Mouse (Mus musculus): ENCODE results near the gene Col26a1.
A peak's percentile ranks its signal among the peaks of the same experiment; 100 is the strongest.
"Not testable (repeated sequence)": the region's sequence is repeated elsewhere in the genome, so short reads cannot be mapped to it uniquely, and the experiment has no call there.

The Col26a1 gene

GRCm38 (mm10) chr5:136804246-136804645, 78.8 kb downstream of the Col26a1 start:
- DNase-seq: no peak

GRCm38 (mm10) chr5:136802732-136803131, 80.3 kb downstream of the Col26a1 start:
- DNase-seq: peak; percentile 22

- no peak for DNase-seq
Observed at GRCm38 (mm10) chr5:136796917-136797316, 86.1 kb downstream of the Col26a1 start.

- DNase-seq: no peak
Observed at GRCm38 (mm10) chr5:136793807-136794206, 89.2 kb downstream of the Col26a1 start.

GRCm38 (mm10) chr5:136792541-136792940, 90.5 kb downstream of the Col26a1 start:
- no peak for DNase-seq

- no peak for DNase-seq
Observed at GRCm38 (mm10) chr5:136791204-136791603, 91.8 kb downstream of the Col26a1 start.

GRCm38 (mm10) chr5:136790570-136791196, 92.3 kb downstream of the Col26a1 start:
- peak; percentile 93 for DNase-seq

- DNase-seq: no peak
Observed at GRCm38 (mm10) chr5:136784531-136784930, 98.5 kb downstream of the Col26a1 start.

GRCm38 (mm10) chr5:136782600-136782999, 100.4 kb downstream of the Col26a1 start:
- no peak for DNase-seq

- DNase-seq: peak; percentile 47
Observed at GRCm38 (mm10) chr5:136780465-136780864, 102.5 kb downstream of the Col26a1 start.

- DNase-seq: no peak
Observed at GRCm38 (mm10) chr5:136779946-136780345, 103.1 kb downstream of the Col26a1 start.

GRCm38 (mm10) chr5:136775548-136775947, 107.5 kb downstream of the Col26a1 start:
- peak; percentile 19 for DNase-seq

GRCm38 (mm10) chr5:136773044-136774039, 109.7 kb downstream of the Col26a1 start:
- DNase-seq: peak; percentile 28

- DNase-seq: no peak
Observed at GRCm38 (mm10) chr5:136771132-136771531, 111.9 kb downstream of the Col26a1 start.

GRCm38 (mm10) chr5:136767304-136767703, 115.7 kb downstream of the Col26a1 start:
- DNase-seq: no peak

- DNase-seq: no peak
Observed at GRCm38 (mm10) chr5:136764157-136764669, 118.8 kb downstream of the Col26a1 start.

GRCm38 (mm10) chr5:136760345-136760744, 122.7 kb downstream of the Col26a1 start:
- no peak for DNase-seq

- no peak for DNase-seq
Observed at GRCm38 (mm10) chr5:136759781-136760180, 123.2 kb downstream of the Col26a1 start.

- peak; percentile 72 for DNase-seq
Observed at GRCm38 (mm10) chr5:136755696-136756095, 127.3 kb downstream of the Col26a1 start.

- peak; percentile 25 for DNase-seq
Observed at GRCm38 (mm10) chr5:136754053-136754591, 128.9 kb downstream of the Col26a1 start.

GRCm38 (mm10) chr5:136753176-136753575, 129.8 kb downstream of the Col26a1 start:
- DNase-seq: not testable (repeated sequence)

GRCm38 (mm10) chr5:136752104-136752503, 130.9 kb downstream of the Col26a1 start:
- no peak for DNase-seq

GRCm38 (mm10) chr5:136746596-136746995, 136.4 kb downstream of the Col26a1 start:
- DNase-seq: no peak
